Mouse (Mus musculus) brain, adult 2 months (tissue): ENCODE measurements around the gene Slc38a3.
A peak's percentile ranks its signal among the peaks of the same experiment; 100 is the strongest.

Experiments used
- DNase-seq: peaks from one replicate; pipeline ENCODE4 v3.0.0; 2011; ENCODE audit warnings: low read depth, low spot score

The Slc38a3 gene

DNA sequence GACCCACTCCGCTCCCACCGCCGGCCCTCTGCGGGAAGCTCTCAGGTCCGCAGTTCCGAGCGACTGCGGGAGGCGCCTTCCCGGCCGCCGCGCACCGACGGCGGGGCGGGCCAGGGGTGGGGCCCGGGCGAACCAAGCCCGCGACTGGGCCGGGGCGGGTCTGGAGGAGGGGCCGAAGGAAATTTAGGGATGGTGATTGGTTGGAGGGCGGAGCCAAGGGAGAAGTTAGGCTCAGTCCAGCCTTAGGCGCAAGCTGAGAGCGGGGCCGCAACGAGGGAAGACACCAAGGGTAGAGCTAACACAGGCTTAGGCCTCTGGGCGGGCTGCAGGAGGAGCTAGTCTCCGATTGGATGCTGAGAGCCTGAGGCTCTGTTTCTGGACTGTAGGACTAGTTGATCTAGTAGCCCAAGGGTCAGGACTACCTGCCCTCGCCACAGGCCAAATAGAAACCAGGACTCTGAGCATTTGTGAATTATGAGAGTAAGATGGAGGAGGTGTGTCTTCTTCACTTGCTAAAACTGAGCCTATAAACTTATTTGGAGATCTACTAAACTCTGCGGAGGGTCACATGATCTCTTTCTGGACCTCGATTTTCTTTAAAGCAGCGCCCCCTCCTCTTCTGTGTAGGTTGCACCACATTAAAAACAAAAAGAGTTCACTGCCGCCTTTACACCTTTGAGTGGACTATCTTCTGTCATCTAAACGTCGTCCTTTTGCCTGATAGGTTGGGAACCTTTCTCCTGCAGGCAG lies 33.9 kb downstream of the Slc38a3 start, which contains the start of gene Gnai2:
Gene Gnai2 (minus strand): TSS at position 89 of the 750 bp plus-strand sequence.
- peak; percentile 98 for DNase-seq

DNA sequence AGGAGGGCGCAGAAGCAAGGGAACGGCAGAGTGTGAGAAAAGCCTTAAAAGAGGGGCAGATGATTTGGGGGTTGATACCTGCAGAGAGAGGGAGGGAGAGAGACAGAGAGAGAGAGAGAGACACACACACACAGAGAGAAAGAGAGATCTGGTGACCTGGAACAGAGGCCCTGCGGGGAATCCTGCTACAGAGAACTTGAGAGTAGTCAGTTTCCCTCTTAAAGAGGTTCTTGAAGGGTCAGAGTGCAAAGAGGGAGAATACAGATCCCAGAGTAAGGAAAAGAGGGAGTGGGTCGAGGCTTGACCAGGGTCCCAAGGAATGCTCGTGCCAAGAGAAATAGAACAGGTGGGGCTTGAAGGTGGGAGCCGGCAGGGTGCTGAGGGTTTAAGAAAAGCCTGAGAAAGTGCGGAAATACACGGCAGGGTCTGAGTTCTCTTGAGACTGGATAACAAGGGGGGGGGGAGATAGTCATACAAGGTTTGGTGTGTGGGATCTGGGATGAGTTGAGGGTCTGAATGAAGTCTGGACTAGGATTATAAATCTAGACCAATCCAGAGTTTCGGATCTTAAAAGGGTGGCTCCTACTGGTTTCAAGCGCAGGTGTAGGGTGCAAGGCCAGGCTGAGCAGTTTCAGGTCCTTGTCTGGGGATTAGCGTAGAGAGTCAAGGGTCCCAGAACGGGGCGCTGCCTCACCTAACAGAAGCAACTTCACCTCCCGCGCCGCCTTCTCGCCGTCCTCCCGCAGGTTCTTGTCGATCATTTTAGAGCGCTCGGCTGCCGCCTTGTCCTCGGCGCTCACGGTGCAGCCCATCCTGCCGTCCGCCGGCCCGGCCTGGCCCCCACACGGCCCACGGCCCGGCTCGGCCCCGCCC lies 34.7 kb downstream of the Slc38a3 start:
- DNase-seq = no peak

DNA sequence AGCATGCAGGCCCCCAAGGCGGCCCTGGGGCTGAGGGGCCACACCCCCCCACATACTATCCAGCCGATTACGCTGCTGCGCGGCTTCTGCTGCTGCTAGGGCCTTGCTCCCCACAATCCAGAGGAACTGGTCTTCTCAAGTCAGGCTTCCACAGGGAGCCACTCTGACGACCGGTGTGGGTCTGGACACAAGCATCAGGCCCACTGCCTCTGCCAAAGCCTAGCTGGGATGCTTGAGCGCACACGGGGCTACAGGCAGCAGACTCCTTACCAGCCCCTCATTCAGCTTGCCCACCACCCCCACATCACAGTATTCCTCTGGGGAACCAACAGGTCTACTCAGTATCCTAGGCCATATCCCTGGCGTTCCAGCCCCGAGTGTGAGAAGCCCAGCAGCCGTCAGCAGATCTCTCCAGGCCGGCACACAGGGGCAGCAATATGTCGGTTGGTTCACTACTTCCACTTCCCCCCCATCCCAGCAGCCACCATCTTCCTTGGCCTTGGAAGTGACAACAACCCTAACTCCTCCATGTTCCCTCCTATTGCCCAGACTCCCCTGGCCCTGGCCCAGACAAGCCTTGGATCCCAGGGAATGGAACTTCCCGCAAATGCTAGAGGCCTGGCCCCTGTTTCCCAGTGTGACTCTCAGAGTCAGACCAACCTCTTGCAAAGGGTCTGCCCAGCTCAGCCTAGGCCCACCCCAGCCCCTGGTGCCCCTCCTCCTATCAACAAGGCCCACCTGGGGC lies 35.5 kb downstream of the Slc38a3 start:
- DNase-seq = peak; percentile 56

DNA sequence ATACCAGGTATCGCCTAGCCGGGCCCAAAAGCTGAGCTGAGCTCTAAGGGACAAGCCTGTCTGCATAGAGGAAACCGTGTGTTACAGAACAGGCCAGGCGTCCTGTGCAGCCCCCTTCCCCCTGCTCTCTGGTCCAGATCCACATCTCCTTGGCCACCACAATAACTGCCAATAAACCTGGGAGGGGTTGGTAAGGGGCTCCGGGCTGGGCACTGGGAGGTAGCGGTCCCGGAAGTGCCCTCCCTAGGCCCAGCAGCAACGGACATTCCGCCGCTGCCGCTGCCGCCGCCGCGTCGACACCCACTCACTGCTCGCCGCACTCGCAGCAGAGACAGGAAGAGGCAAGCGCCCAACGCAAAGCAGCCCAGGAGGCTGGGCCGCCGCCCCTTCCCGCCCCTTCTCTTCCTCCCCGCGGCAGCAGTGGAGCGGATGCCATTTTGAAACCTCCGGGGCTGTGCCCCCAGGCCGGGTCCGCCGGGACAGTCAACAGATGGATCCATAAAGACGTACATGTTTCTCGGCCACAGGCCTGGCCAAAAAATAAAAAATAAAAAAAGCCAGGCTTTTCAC lies 36.2 kb downstream of the Slc38a3 start:
- DNase-seq = peak; percentile 87

DNA sequence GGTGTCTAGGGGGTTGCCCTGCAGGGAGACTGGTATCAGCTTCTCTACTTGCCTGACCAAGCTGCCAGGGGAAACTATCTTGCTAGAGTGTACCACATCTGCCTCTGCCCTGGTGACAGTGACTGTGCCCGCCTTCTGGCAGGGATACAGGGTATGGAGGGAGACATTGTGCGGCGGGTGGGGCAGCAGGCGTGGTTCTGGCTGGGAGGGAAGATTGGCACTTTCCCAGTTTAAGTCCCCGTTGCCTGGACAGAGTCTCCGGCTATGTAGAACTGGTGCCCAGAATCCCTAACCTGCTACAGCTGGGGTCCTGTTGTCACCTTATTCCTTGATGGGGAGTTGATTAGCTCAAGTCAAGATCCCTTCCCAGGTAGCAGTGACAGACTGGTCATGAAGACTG lies 36.9 kb downstream of the Slc38a3 start:
- peak; percentile 75 for DNase-seq

DNA sequence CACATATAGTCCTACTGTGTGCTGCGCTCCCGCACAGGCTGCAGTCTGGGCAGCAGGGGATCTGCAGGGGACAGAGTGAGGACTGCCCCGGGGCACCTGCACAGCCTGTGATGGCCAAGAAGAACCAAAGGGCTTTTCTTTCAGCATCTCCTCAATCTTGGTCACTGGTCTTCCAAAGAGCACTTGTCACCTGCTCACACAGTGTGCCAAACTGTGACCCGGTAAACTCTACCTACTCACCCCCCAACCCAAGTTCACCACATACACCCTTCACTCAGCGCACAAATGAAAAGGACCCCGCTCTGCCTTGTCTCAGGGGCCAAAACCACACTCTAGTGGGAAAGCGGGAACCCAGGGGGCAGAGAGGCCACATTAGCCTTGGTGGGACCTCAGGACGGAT lies 37.5 kb downstream of the Slc38a3 start:
- DNase-seq = no peak

DNA sequence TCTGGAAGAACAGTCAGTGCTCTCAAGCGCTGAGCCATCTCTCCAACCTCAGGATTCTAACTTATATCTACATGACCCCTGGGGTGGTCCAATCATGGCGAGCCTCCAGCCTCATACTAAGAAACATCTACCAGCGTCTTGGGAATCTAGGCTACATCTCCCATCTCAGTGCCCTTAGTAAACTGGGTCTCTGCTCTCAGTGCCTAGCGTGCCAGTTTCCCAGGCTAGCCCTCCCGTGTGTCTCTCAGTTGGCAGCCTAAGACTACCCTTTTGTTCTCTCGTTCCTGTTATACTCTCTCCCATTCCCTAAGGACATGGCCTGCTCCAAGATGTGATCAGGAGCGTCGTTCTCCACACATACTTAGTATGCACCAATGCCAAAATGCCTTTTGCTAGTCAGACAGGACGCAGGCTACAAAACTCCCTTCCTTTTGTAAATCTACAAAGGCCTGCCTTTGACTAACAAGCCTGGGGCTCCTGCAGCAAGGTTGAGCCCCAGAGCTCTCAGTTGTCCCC lies 38.0 kb downstream of the Slc38a3 start:
- no peak for DNase-seq

DNA sequence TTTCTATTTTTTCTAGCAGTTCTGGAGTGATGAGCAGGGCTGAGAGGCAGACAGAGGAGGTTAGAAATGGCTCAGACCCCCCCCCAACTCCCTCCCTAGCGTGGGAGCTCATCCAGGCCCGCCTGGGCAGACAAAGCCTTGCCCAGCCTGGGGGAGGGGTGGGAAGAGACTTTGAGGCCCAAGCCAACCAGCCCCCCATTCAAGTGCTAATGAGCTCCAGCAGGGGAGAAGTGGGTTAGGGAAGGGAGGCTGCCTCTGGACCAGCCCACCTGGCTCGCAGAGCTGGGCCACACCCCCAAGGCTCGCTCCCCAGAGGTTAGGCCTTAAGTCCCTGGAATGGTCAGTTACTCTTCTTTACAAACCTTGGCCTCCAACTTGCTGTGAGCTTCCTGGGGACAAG lies 38.8 kb downstream of the Slc38a3 start:
- DNase-seq = peak; percentile 41

DNA sequence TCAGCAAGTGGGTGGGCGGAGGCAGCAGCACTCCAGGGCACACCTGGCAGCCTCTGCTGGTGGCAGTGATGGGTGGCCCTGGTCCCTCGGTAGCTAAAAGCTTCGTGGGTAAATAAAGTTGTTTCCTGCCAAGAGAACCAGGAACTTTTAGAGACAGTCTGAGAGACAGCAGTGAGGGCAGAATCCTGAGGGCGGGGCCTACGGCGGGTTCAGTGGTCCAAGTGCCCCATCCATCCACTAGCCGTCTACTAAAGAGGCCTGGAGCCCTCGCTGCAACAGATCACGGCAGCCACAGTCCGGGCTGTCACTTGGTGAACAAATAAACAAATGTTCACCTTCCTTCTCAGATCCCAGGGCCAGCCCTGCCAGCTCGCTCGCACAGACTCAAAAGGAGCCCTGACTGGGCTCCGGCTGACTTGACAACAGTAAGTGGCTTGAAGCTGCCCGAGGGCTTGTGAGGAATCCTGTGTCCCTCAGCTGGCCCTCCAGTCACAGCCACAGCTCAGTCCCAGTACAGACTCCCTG lies 39.4 kb downstream of the Slc38a3 start:
- DNase-seq = no peak

DNA sequence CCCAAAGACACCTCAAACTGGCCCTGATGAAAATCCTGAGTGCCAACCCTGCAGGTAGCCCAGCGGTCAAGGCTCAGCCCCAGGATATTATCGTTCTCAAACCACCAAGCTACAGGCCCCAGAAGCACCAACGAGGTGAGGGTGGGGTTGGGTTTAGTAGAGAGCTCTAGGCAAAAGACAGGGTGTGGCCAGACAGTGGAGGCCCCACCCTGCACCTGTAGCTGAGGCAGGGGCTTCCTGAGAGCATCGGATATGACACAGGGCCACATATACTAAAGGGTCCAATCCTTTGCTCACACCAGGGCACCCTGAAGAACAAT lies 40.0 kb downstream of the Slc38a3 start:
- DNase-seq = no peak

DNA sequence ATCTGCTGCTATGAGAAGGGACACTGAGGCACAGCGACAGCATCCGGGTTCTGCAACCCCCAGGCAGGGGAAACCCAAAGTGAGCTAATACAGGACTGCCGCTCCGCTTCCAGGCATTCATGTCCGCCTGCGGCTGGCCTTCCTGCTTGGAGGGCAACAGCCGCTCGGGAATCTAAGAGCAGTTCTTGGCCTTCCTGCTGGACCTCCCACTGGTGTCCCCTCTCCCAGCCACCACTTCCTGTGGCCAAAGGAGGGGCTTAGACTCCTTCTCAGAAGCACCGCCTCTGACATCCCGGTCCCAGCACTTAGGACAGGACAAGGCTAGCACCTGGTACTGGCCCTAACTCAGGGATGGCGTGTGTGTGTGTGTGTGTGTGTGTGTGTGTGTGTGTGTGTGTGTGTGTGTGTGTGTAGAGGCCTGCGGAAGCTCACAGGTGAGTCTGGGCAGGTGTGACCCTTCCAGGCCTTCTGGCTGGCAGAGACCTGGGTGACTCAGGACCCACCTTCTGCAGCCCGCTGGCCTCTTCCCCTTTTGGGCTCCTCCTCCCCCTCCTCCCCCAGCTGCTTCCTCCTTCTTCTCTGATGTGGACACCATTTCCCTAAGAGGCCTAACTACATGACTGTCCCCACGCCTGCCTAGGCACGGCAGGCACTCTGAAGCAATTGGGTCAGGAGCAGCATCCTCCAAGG lies 40.5 kb downstream of the Slc38a3 start:
- DNase-seq = peak; percentile 51

DNA sequence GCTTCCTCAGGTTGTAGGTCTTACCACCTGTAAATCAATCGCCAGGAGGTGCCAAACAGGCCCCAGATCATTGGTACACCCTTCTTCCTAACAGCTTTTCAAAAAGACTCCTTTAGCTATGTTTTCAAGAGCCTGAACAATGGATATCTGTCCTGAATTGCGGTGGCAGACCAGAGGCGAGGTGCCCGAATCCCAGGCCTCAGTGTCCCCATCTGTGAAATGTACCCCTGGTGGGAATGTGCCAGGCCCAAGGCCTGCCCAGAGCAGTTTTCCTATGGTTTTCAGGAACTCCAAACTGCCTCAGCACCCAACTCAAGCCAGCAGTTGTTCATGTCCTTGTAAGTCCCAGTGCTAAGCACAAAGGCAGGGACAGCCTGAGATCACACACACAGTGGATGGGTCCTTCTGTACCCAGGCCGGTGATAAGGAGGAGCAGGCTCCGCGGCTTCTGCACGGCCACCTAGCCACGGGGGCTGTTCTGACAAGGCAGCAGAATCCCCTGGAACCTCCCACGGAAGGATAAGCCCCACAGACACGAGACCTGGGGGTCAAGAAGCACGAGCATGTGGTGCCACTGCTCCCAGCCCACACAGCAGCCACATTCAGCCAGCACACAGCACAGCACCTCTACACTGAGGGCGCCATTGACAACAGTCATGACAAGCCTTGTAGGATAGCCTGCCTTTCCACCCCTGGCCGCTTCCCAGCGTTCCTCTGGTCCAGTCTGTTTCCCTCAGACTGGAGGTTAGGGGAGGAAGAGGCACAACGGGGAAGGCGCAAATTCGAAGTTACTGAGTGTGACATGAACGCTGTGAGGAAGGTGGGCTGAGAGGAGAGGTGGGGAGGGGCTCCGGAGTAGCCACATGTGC lies 41.7 kb downstream of the Slc38a3 start:
- peak; percentile 42 for DNase-seq

DNA sequence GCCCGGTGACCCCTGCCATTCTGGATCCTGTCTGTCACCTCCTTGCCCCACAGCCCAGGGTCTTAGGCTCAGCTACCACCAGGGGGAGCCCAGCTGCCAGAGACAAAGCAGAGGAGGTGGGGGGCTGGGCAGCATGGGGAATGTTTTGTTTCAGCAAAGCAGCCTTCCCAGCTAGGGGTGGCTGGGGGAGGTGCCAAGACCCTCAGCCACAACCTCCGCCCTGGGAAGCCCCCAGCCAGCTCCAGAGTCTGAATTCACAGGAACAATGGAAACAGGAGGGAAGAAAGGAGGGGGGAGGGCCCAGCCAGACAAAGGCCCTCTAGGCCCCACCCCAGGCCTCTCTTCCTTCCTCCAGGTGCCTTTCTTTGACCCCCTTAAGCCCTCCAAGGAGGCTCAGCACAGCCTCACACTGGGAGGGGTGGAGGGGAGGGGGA lies 42.5 kb downstream of the Slc38a3 start:
- peak; percentile 88 for DNase-seq

DNA sequence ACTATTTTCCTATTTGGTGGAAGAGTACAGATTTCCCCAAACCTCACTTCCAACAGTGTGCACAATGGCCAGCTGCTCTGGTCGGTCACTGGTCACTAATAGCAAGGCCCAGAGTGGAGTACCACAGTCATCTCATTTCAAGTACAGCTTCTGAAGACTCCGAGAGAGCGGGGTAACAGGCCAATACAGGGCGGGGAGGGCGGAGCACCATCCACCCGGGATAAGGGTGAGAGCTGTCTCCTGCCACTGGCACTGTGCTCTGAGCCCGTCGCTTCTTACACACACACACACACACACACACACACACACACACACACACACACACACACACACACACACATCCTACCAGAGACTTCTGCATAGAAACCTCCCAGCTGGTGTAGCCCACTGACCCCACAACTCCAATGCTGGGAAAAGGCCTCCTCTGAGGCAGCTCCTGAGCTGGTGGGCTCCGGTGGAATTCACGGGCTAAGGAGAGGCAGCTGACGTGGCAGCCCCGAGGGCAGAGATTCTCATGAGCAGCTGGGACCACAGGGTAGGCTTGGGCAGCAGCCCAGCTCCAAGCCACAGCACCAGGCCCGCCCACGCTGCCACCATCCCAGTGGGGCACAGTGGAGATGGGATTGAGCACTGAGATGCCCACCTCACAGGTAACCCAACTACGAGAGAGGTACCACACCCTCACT lies 43.0 kb downstream of the Slc38a3 start:
- no peak for DNase-seq

DNA sequence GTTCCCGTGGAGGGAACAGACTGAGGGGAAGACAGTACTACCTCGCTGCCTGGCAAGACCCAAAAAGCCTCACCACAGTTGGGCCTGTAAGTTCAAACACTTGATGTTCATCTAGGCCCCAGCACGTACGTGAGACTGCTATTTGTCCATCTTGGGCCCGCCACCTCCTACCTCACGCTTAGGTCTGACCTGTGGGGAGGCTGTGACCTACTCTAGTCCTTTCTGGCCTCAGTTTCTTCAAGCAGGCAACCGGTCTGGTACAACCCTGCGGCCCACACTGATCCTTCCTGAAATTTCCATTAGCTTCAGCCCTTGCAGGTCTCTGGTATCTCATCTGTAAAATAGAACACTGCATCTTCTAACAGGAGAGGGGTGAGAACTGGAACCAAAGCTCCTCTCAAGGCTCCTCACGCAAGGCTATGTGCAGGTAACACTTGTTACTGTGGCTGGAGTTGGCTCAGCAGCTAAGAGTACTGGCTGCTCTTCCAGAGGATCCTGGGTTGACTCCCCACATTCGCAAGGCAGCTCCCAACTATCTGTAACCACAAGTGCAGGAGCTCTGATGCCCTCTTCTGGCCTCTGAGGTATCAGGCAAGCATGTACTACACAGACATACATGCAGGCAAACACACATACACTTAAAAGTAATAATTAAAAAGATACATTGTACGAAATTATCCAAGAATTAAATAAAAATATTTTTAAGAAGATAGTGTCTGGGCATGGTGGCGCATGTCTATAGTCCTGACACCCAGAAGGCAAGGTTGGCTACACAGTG lies 43.8 kb downstream of the Slc38a3 start:
- DNase-seq = peak; percentile 61

DNA sequence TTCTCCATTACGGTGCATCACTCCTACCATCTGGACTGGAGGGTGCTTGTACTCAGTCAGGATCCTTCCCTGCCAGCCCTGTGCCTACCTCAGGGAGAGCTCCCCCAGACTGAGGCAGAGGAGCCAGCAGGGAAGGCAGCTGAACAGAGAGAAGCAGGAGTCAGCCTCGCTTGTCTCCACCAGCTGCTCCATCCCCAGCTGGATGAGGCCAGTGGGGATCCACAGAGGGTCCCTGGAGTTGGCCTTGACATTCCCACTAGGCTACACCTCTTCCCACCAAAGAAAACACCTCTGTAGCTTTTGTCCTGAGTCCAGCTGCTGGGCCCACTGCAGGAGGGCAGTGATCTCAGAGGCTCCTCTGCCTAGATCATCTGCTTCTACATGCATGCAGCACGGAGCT lies 44.4 kb downstream of the Slc38a3 start:
- peak; percentile 37 for DNase-seq

DNA sequence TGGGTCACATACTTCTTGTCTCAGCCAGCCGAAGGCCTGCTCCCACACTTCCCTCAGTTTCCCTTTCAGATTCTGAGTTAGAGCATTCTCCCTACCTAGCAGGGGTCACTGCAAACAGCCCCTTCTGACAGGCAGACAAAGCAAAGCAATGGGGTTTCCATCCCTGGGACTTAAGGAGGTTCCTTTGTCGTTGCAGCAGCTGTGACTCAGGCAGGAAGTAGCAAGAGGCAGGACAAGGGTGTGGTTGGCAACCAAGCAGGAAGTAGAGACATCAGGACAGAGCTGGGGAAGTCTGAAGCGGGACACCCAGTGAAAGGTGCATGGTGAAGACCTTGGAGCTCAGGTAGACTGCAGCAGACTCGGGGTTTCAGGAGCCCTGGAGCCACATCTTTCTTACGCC lies 44.8 kb downstream of the Slc38a3 start:
- DNase-seq = peak; percentile 30

DNA sequence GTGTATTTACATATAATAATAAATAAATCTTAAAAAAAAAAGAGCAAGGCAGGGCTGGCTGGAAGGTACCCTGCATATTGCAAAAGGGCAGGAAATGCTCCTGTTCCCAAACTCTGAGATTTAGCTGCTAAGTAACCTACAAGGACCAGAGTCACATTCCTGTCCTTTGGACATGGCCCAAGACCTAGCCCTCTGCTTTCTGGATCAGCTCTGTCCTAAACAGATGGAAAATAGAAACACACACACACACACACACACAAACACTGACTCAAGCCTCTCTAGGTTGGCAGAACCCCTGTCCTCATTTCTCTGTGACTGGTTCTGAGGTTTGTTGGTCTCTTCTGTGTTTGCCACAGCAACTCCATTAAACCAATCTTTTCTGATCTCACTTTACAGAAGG lies 48.4 kb downstream of the Slc38a3 start:
- peak; percentile 73 for DNase-seq

DNA sequence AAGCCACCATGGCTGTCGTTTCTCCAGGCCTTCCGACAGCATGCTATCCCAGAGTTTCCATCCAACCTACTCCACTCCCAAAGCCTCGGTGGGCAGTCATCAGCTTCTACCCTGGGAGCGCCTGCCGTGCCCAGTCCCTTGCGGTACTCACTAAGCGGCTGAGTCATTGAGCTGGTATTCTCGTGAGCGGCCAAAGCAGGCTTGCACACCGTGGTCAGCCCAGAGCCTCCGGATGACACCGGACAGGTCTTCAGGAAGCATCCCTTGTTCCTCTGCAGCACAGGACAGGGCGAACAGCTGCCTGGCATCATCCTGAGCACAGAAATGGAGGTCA lies 49.8 kb downstream of the Slc38a3 start:
- no peak for DNase-seq
